Mouse (Mus musculus): ENCODE results near the gene Scn4a.
"Not testable (repeated sequence)": the region's sequence is repeated elsewhere in the genome, so short reads cannot be mapped to it uniquely, and the experiment has no call there.

Gene Scn4a

DNA sequence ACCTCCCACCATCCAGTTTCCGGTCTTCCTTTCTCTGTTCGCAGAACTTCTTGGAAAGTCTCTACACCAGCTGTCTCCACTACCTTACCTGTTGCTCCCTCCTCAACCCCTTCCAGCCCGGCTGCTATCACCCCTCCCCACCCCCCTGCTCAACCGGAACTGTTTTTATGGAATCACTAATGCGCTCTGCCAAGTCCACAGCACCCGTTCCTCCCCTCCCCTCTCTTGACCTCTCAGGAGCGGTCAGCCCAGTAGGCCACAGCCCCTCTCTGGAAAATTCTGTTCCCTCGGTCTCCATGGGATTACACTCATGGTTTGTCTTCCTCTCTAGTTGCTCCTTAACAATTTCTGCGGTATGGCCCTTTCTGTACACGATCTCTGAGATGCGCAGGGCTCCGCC is at the start of gene Scn4a:
Gene Scn4a (minus strand): TSS at position 101 of the 400 bp plus-strand sequence.
- DNase-seq = no peak

GRCm38 (mm10) chr11:106398481-106398880 is 45.4 kb upstream of the Scn4a start:
- DNase-seq = no peak

GRCm38 (mm10) chr11:106397656-106398055 is 44.6 kb upstream of the Scn4a start:
- DNase-seq = peak; percentile 14

- DNase-seq = not testable (repeated sequence)
Observed at GRCm38 (mm10) chr11:106394055-106394454, 41.0 kb upstream of the Scn4a start.

GRCm38 (mm10) chr11:106393331-106393616 is 40.2 kb upstream of the Scn4a start:
- no peak for DNase-seq

- no peak for DNase-seq
Observed at GRCm38 (mm10) chr11:106392597-106393330, 39.7 kb upstream of the Scn4a start.

GRCm38 (mm10) chr11:106391546-106392188 is 38.6 kb upstream of the Scn4a start:
- peak; percentile 89 for DNase-seq

- peak; percentile 70 for DNase-seq
Observed at GRCm38 (mm10) chr11:106390757-106391156, 37.7 kb upstream of the Scn4a start.

GRCm38 (mm10) chr11:106389611-106390010 is 36.5 kb upstream of the Scn4a start:
- DNase-seq = peak; percentile 70

DNA sequence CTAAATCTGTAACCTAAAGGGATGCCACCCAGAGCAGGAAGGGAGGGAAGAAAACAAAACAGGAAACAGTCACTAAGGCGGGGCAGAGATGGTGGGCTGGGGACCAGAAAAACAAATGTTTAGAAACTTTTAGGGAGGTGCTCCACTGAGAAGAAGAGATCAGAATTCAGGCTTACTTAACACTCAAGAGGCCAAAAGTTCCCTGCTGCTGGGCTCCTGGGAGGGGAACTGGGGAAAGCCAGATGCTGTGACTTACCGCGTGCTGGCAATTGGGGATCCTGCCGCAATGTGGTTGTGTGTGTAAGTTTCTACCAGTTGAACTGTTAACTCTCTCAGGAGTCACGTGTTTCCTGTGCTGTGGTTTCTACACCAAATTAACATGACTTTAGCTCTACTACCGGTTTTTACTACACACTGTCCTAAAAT is 34.7 kb upstream of the Scn4a start, which contains the start of gene Icam2:
Gene Icam2 (minus strand): TSS at position 285 of the 426 bp plus-strand sequence.
- DNase-seq = peak; percentile 65

GRCm38 (mm10) chr11:106387020-106387419 is 33.9 kb upstream of the Scn4a start:
- DNase-seq = no peak

DNA sequence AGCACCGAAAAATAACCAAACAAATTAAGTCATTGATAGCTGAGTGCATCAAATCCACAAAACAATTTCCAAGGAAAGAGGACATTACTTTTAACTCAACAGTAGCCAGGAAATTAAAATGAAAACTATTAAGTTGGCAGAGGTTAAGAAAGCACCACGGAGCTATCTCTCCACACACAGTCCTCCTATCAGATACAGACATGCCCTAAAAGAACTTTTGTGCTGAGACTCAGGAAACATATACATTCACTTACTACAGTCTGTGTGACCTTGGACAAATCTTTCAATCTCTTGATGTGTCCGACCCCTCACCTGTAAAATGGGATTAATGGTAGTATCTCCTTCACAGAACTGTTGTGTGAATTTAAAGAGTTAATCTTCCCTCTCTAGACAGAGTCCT is 33.3 kb upstream of the Scn4a start:
- DNase-seq = no peak

- DNase-seq = peak; percentile 29
Observed at GRCm38 (mm10) chr11:106383051-106383790, 30.1 kb upstream of the Scn4a start.

DNA sequence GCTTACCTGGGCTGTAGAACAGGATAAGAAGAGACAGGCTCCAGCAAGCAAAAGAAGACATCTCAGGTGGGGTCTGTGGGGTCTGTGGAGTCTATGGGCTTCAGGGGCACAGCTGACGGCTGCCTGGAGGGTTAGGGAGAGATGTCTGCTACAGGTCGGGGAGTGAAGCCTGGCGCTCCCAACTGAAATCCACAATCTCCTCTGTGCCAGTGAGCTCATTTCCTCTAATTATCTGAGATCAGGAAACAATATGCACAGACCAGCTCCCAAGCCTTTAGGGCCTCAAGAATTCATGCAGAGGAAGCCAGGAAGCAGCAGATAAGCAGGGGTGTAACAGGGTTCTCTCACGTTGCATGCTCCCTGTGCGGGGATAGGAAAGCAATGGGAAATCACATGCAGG is 29.3 kb upstream of the Scn4a start:
- peak; percentile 81 for DNase-seq

DNA sequence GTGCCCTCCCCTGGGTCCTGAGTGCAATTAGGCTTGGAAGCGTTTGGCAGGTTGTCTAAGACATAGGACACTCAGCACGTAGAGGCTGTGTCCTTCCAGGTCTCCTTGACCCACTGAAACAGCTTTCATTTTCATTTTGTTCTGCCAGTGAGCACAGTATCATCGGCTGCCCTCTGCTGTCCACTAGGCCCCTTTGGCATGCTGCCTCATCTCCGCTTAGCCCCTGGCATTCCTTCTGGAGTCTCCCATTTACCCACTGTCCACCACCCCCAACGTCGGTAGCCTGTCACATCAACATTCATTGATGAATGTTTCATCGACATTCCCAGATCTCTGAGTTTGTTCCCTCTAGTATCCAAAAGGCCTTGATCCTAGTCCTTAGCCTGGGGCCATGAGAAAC is 28.8 kb upstream of the Scn4a start:
- peak; percentile 76 for DNase-seq

DNA sequence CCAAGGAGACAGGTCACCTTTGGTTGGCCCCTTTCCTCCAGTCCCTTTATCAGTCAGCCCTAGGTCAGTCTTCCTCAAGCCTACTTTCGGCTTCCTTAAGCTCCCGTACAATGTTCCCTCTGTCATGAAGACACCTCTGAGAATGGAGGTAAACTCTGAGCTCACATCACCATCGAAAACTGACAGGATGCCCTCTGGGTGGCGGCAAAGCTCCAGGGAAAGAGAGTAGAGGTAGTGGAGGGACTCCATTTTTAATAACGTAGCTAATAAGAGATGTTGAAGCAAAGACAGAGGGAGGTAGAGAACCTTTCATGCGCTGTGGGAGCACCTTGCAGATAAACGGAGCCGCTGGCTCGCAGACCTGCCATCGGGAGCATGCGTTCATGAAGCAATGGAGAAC is 27.9 kb upstream of the Scn4a start:
- DNase-seq = no peak

DNA sequence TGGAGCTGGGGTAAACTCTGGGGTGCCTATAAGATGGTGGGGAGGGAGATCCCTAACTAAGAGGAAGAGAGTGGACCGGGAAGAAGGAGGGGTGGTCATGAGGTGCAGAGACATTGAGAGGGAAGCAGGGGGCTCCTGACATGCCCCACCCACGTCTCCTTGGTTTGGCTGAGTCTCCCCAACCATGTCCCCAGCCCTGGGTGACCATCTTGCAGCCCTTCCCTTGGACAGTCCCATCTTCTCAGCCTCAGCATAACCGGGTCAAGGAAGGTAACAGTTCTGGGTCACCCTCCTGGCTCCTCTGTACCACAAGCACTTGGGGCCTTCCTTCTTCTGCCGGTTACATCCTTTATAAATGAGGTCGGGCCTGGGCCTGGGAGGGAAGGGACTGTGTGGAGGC is 21.9 kb upstream of the Scn4a start:
- DNase-seq = no peak

DNA sequence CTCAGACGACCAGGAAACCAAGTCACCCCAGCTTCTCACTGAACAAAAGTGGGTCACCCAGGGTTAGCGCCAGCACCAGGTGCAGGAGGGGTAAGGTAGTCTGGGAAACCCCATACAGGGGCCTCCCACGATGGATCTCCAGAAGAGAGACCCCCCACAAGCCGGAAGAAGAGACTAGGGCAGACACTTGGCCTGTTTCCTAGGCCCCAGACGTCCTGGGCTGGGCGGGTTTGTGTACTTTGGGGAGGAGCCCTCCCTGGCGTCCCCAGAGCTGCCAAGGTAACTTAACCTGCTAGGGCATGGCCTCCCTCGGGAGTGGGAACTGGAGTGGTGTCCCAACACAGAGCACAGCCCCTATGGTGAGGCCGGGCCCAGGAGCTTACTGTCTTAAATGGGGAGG is 21.5 kb upstream of the Scn4a start:
- peak; percentile 61 for DNase-seq

DNA sequence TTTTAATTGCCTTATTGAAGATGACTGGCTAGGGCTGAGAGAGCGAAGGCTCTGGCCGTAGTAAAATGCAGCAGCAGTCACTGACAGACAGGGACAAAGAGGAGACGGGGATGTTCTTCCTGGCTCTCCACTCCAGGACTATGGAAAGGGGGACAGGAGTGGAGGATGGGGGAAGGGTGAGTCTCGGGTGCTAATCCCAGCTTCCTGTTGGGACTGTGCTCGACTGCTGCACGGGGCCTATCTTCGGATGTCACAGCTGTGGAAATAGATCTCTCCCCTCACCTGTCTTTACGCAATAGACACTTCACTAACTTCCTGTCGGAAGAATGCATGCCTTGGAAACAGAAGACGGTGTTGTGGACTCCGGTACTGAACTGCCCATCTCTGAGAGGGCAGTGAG is 20.9 kb upstream of the Scn4a start:
- DNase-seq = no peak

GRCm38 (mm10) chr11:106366316-106366715 is 13.2 kb upstream of the Scn4a start:
- peak; percentile 89 for DNase-seq

- DNase-seq = no peak
Observed at GRCm38 (mm10) chr11:106365366-106365765, 12.3 kb upstream of the Scn4a start, which contains the start of gene Prr29. Gene Prr29 (plus strand): TSS chr11:106365472.

DNA sequence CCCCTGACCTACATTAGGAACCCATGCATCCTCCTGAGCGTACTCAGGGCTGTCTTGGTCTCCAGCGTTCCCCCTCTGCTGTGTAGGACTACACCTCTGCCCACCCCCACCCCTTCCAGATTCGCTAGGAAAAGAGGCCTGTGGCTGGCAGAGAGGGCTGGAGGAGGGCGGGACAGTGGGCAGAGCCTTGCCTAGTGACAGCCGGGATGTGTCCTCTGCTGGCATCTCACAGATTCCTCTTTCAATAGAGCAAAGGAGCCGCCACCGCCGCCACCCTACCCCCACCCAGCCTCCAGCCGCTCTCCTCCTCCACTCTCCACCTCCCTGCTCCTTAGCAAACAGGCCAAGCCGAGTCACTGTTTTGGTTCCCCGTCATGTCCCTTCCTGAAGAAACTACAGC is 11.6 kb upstream of the Scn4a start:
- DNase-seq = peak; percentile 50

DNA sequence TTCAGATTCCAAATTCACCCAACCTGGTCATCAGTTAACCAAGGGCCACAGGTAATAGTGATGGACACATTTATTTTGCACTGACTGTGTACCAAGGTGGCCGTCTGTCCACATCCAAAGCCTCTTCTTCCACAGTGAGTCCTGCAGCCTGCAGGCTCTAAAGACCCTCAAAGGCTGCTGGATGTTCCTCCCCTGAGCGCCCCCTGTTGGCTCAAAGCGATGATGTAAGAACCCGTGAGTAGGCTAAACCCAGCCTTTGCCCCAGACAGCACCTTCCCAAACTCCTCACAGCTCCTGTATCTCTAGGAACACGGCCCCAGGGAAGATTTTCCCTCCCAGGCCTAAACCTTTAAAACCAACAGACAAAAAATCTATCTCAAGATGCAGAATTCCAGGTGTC is 6.3 kb upstream of the Scn4a start:
- DNase-seq = peak; percentile 37

All from lung, postnatal 36 days (tissue).